Mouse (Mus musculus): Measurements from ENCODE around the gene Actr3. TPM values are rescaled to one million over a fixed set of nuclear protein-coding genes. Genes with fewer than 3 reads are reported as not detected.
A peak's percentile ranks its signal among the peaks of the same experiment; 100 is the strongest.

The Actr3 gene
- polyA plus RNA-seq, 1 experiment from 2014 or later, result 248 TPM

GRCm38 (mm10) chr1:125464011-125464410 is 28.5 kb upstream of the Actr3 start:
- ATAC-seq (ENCODE audit: low FRiP score, low read depth), result no peak
- Histone ChIP-seq H3K4me1 (no peaks in the 10 kb centered on the region), H3K4me3 (no peak overlapping the region), H3K9me3 (no peaks in the 10 kb centered on the region), H3K27me3 (no peaks in the 10 kb centered on the region), H3K4me2 (replicated peaks) (no peak overlapping the region), H3K9ac (replicated peaks) (no peak overlapping the region), H3K36me3 (no peaks in the 10 kb centered on the region), H3K27ac (replicated peaks) (no peak overlapping the region)
- 84% methylated on average over 4 of the region's 4 CpGs for WGBS

GRCm38 (mm10) chr1:125463349-125463748 is 27.8 kb upstream of the Actr3 start:
- 84% methylated on average over 2 of the region's 2 CpGs for WGBS
- ATAC-seq (ENCODE audit: low FRiP score, low read depth), result no peak

GRCm38 (mm10) chr1:125462917-125463316 is 27.4 kb upstream of the Actr3 start:
- Histone ChIP-seq H3K4me1 (no peaks in the 10 kb centered on the region), H3K36me3 (no peaks in the 10 kb centered on the region), H3K27ac (replicated peaks) (no peak overlapping the region), H3K4me3 (no peak overlapping the region), H3K9me3 (no peaks in the 10 kb centered on the region), H3K27me3 (no peaks in the 10 kb centered on the region), H3K4me2 (replicated peaks) (no peak overlapping the region), H3K9ac (replicated peaks) (no peak overlapping the region)
- WGBS, result 85% methylated on average over 1 of the region's 1 CpGs
- no peak for ATAC-seq (ENCODE audit: low FRiP score, low read depth)

More at GRCm38 (mm10) chr1:125463349-125463748, 27.8 kb upstream of the Actr3 start:
- Histone ChIP-seq H3K4me2 (replicated peaks) (no peak overlapping the region), H3K27me3 (no peaks in the 10 kb centered on the region), H3K4me3 (no peak overlapping the region), H3K4me1 (no peaks in the 10 kb centered on the region), H3K27ac (replicated peaks) (no peak overlapping the region), H3K36me3 (no peaks in the 10 kb centered on the region), H3K9me3 (no peaks in the 10 kb centered on the region), H3K9ac (replicated peaks) (no peak overlapping the region)

GRCm38 (mm10) chr1:125458531-125458930 is 23.0 kb upstream of the Actr3 start:
- no peak overlapping the region for H3K4me3 ChIP-seq
- H3K27me3 ChIP-seq, result no peaks in the 10 kb centered on the region
- ATAC-seq (ENCODE audit: low FRiP score, low read depth), result no peak
- H3K4me2 ChIP-seq (replicated peaks), result no peak overlapping the region
- H3K27ac ChIP-seq (replicated peaks), result no peak overlapping the region
- H3K9me3 ChIP-seq, result no peaks in the 10 kb centered on the region
- 0 out of 2 replicates have a peak, but pooled peaks cover 4% of the 10 kb centered on the region for H3K4me1 ChIP-seq
- H3K9ac ChIP-seq (replicated peaks), result no peak overlapping the region
- H3K36me3 ChIP-seq, result no peaks in the 10 kb centered on the region
- WGBS, result 79% methylated on average over 5 of the region's 5 CpGs

- WGBS, result 23% methylated on average over 2 of the region's 2 CpGs
- no peaks in the 10 kb centered on the region for H3K27me3 ChIP-seq
- no peaks in the 10 kb centered on the region for H3K9me3 ChIP-seq
- 0 out of 2 replicates have a peak, but pooled peaks cover 4% of the 10 kb centered on the region for H3K4me1 ChIP-seq
- H3K9ac ChIP-seq (replicated peaks), result no peak overlapping the region
- no peak overlapping the region for H3K27ac ChIP-seq (replicated peaks)
- no peak overlapping the region for H3K4me2 ChIP-seq (replicated peaks)
- H3K36me3 ChIP-seq, result no peaks in the 10 kb centered on the region
- ATAC-seq (ENCODE audit: low FRiP score, low read depth), result peak; percentile 52
- no peak overlapping the region for H3K4me3 ChIP-seq
Measured at GRCm38 (mm10) chr1:125455128-125455527, 19.6 kb upstream of the Actr3 start.

GRCm38 (mm10) chr1:125450282-125451000 is 14.9 kb upstream of the Actr3 start:
- Histone ChIP-seq H3K27ac (replicated peaks) (no peak overlapping the region), H3K9me3 (no peaks in the 10 kb centered on the region), H3K4me3 (no peak overlapping the region), H3K36me3 (no peaks in the 10 kb centered on the region), H3K9ac (replicated peaks) (no peak overlapping the region), H3K4me1 (0 out of 2 replicates have a peak, but pooled peaks cover 4% of the 10 kb centered on the region), H3K4me2 (replicated peaks) (no peak overlapping the region), H3K27me3 (no peaks in the 10 kb centered on the region)
- 83% methylated on average over 4 of the region's 4 CpGs for WGBS
- ATAC-seq (ENCODE audit: low FRiP score, low read depth), result no peak

GRCm38 (mm10) chr1:125447926-125448325 is 12.4 kb upstream of the Actr3 start:
- no peak overlapping the region for H3K27ac ChIP-seq (replicated peaks)
- ATAC-seq (ENCODE audit: low FRiP score, low read depth), result no peak

GRCm38 (mm10) chr1:125441679-125442078 is 6.2 kb upstream of the Actr3 start:
- H3K36me3 ChIP-seq, result no peaks in the 10 kb centered on the region
- no peaks in the 10 kb centered on the region for H3K4me1 ChIP-seq

More at GRCm38 (mm10) chr1:125447926-125448325, 12.4 kb upstream of the Actr3 start:
- Histone ChIP-seq H3K9ac (replicated peaks) (no peak overlapping the region), H3K4me2 (replicated peaks) (no peak overlapping the region), H3K4me1 (no peaks in the 10 kb centered on the region), H3K27me3 (no peaks in the 10 kb centered on the region), H3K9me3 (no peaks in the 10 kb centered on the region), H3K36me3 (no peaks in the 10 kb centered on the region), H3K4me3 (no peak overlapping the region)

GRCm38 (mm10) chr1:125441251-125441650 is 5.7 kb upstream of the Actr3 start:
- 86% methylated on average over 6 of the region's 6 CpGs for WGBS
- Histone ChIP-seq H3K27ac (replicated peaks) (no peak overlapping the region), H3K27me3 (no peaks in the 10 kb centered on the region; the same call in 1 of the 2 replicates), H3K4me1 (no peaks in the 10 kb centered on the region), H3K36me3 (no peaks in the 10 kb centered on the region), H3K4me3 (no peak overlapping the region), H3K9me3 (no peaks in the 10 kb centered on the region), H3K9ac (replicated peaks) (no peak overlapping the region), H3K4me2 (replicated peaks) (no peak overlapping the region)
- ATAC-seq (ENCODE audit: low FRiP score, low read depth), result no peak

More at GRCm38 (mm10) chr1:125441679-125442078, 6.2 kb upstream of the Actr3 start:
- Histone ChIP-seq H3K27ac (replicated peaks) (no peak overlapping the region), H3K4me2 (replicated peaks) (no peak overlapping the region), H3K27me3 (no peaks in the 10 kb centered on the region; the same call in 1 of the 2 replicates), H3K4me3 (no peak overlapping the region), H3K9ac (replicated peaks) (no peak overlapping the region), H3K9me3 (no peaks in the 10 kb centered on the region)
- no peak for ATAC-seq (ENCODE audit: low FRiP score, low read depth)
- 72% methylated on average over 7 of the region's 7 CpGs for WGBS

- no peak overlapping the region for H3K4me3 ChIP-seq
- ATAC-seq (ENCODE audit: low FRiP score, low read depth), result no peak
- 84% methylated on average over 3 of the region's 3 CpGs for WGBS
- no peaks in the 10 kb centered on the region for H3K4me1 ChIP-seq
- H3K27me3 ChIP-seq, result no peaks in the 10 kb centered on the region; the same call in 1 of the 2 replicates
- no peak overlapping the region for H3K9ac ChIP-seq (replicated peaks)
- no peaks in the 10 kb centered on the region for H3K9me3 ChIP-seq
- H3K36me3 ChIP-seq, result no peaks in the 10 kb centered on the region
- H3K27ac ChIP-seq (replicated peaks), result no peak overlapping the region
- H3K4me2 ChIP-seq (replicated peaks), result no peak overlapping the region
Measured at GRCm38 (mm10) chr1:125439556-125439955, 4.0 kb upstream of the Actr3 start.

GRCm38 (mm10) chr1:125438826-125439225 is 3.3 kb upstream of the Actr3 start:
- Histone ChIP-seq H3K4me2 (replicated peaks) (no peak overlapping the region), H3K9ac (replicated peaks) (no peak overlapping the region), H3K4me1 (peaks cover 4% of the 10 kb centered on the region), H3K27me3 (no peaks in the 10 kb centered on the region; the same call in 1 of the 2 replicates), H3K27ac (replicated peaks) (no peak overlapping the region), H3K9me3 (no peaks in the 10 kb centered on the region), H3K36me3 (no peaks in the 10 kb centered on the region), H3K4me3 (no peak overlapping the region)
- no peak for ATAC-seq (ENCODE audit: low FRiP score, low read depth)
- 78% methylated on average over 2 of the region's 2 CpGs for WGBS

- 63% methylated on average over 3 of the region's 3 CpGs for WGBS
- no peaks in the 10 kb centered on the region for H3K9me3 ChIP-seq
- H3K4me2 ChIP-seq (replicated peaks), result no peak overlapping the region
- ATAC-seq (ENCODE audit: low FRiP score, low read depth), result no peak
- H3K36me3 ChIP-seq, result no peaks in the 10 kb centered on the region
- no peaks in the 10 kb centered on the region; the same call in 1 of the 2 replicates for H3K27me3 ChIP-seq
- no peak overlapping the region for H3K4me3 ChIP-seq
- H3K4me1 ChIP-seq, result peaks cover 7% of the 10 kb centered on the region
- no peak overlapping the region for H3K9ac ChIP-seq (replicated peaks)
- H3K27ac ChIP-seq (replicated peaks), result no peak overlapping the region
Measured at GRCm38 (mm10) chr1:125437927-125438326, 2.4 kb upstream of the Actr3 start.

All from midbrain, embryonic 12.5 days (tissue).